Mouse (Mus musculus) E14TG2a.4 (cell line): ENCODE data around the gene Mblac2.

Experiments
- CTCF ChIP-seq: conservative IDR thresholded peaks from 2 replicates; pipeline ENCODE4 v1.5.1; 2014; ENCODE audit warnings: low read length
- NANOG ChIP-seq: IDR thresholded peaks from 2 replicates; pipeline ENCODE4 v1.6.1; 2014; ENCODE audit warnings: borderline replicate concordance, low read length, mixed read lengths
- POU5F1 ChIP-seq: IDR thresholded peaks from 2 replicates; pipeline ENCODE4 v1.6.1; 2014; ENCODE audit warnings: low read length, borderline replicate concordance

DNA sequence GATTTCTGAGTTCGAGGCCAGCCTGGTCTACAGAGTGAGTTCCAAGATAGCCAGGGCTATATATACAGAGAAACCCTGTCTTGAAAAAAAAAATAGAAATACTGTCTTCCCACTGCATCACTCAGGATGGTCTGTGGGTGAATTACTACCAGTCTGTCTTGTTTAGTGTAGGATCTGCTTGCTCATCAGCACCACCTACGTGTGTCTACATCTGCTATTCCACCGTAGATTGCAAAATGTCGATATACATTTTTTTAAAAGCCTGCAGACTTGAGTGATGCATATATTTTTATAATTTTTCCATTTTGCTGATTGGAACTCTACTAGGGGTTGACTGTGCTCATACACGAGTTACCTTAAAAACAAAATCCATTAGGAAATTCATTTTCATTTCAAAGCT is 4.8 kb upstream of the Mblac2 start:
- TF ChIP-seq CTCF, result no peak
- TF ChIP-seq NANOG, result no peak
- TF ChIP-seq POU5F1, result no peak
